Mouse (Mus musculus) A20 (cell line): ENCODE measurements at regions not wholly inside any gene's neighbourhood (a gene's known extent, or its start where the extent isn't known, plus 50 kb on each side); places are given as distances from the start of the nearest gene placed in this dataset.
A peak's percentile ranks its signal among the peaks of the same experiment; 100 is the strongest.

Experiments used
- DNase-seq: peaks from one replicate; pipeline ENCODE4 v3.0.0-alpha.2; 2011; ENCODE audit warnings: low read depth, low spot score

DNA sequence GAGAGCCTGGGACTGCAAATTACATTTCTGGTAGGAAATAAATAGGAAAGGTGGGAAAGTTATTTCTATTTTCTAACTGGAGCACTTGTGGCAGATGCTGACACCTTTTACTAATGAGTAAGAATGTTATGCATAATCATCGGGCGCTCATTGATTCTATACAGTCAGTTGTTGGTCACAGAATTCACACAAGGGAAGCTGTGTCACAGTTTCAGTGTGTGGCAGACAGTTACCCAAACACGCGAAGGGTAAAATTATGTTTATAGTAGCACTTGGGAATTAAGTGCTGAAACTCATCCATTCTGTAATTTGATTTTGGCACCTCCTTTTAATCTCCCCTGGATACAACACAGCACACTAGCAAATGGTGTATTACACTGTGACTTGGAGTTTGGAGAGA, 1376.8 kb downstream of the Sis start:
- DNase-seq, result no peak

DNA sequence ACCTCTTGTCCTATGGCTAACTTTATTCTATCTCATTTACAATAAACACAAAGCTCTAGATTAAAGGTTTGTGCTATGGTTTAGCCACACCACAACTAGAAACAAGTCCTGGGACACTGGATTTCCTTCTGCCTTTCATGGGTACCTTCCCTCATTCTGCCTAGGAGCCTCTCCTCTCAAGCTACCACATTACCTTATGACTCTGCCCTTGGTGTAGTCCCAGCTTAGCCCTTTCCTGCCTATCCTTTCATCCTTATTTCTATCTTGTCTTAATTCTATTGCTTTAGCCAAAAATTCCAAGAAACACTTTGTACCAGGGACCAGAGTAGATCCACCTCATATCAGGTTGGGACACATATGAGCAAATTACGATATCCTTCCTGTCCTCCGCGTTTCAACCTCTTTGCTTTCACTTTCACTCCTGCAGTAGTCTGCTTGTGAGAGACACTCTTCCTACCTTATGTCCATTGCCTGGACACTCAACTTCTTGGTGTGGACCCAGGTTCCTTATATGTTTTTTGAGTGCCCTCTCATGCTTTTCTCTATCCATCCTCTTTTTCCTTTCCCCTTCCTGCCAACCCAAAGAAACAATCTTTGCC, 1403.7 kb downstream of the Sis start:
- DNase-seq, result peak; percentile 69

GRCm38 (mm10) chr3:71562901-71563300, 1404.8 kb downstream of the Sis start:
- DNase-seq, result no peak

- DNase-seq, result no peak
These were observed 1421.8 kb downstream of the Sis start for GRCm38 (mm10) chr3:71545821-71546220.

GRCm38 (mm10) chr3:71512860-71513259, 1454.8 kb downstream of the Sis start:
- no peak for DNase-seq
